Mouse (Mus musculus): ENCODE results near the gene Cnga2.
"Not testable (repeated sequence)": the region's sequence is repeated elsewhere in the genome, so short reads cannot be mapped to it uniquely, and the experiment has no call there.

Gene Cnga2

GRCm38 (mm10) chrX:71991549-71991948, at the start of gene Cnga2:
Gene Cnga2, plus strand, starts transcription at chrX:71991849.
- DNase-seq (ENCODE audit: low spot score in 2 of 2) = no peak

DNA sequence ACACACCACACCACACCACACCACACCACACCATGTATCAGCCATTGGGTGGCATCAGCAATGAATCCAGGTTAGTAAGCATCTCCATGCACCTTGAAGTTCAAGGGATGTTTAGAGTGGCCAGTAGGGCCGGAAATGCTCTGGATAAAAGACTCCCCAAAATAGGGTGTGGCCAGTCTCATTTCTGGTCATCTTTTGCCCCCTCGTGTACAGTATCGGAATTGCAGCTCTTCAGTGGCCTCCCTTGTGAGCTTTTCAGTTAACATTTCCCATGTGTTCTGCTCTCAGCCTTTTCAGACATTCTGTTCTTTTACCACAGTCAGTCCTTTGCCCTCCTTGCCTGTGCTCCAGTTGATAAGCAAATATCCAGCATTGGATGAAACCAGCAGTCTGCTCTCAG, 45.0 kb upstream of the Cnga2 start:
- DNase-seq (ENCODE audit: low spot score in 2 of 2) = peak in 1 of 2 experiments; percentile 1

DNA sequence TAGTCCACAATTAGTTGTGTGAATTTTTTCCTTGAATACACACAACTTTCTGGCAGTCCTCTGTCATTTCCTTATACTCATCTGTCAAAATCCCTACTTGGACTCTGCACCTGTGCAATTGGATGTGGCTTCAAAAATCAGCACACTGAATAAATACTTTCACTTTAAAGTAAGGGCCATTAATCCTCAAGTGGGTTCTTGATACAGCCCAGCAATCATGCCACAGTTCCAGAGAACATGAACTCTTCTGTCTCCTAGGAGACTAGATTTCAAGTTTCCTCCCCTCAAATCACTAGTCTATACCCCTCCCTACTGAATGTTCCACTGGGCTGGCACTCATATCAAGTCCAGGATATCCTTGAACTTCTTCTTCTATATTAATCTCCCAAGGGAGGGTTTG, 33.3 kb upstream of the Cnga2 start:
- DNase-seq (ENCODE audit: low spot score in 2 of 2) = no peak

- no peak for DNase-seq (ENCODE audit: low spot score in 2 of 2)
Observed at GRCm38 (mm10) chrX:71962073-71963051, 29.3 kb upstream of the Cnga2 start, which contains the start of gene Prrg3. Gene Prrg3, plus strand, starts transcription at chrX:71962624.

DNA sequence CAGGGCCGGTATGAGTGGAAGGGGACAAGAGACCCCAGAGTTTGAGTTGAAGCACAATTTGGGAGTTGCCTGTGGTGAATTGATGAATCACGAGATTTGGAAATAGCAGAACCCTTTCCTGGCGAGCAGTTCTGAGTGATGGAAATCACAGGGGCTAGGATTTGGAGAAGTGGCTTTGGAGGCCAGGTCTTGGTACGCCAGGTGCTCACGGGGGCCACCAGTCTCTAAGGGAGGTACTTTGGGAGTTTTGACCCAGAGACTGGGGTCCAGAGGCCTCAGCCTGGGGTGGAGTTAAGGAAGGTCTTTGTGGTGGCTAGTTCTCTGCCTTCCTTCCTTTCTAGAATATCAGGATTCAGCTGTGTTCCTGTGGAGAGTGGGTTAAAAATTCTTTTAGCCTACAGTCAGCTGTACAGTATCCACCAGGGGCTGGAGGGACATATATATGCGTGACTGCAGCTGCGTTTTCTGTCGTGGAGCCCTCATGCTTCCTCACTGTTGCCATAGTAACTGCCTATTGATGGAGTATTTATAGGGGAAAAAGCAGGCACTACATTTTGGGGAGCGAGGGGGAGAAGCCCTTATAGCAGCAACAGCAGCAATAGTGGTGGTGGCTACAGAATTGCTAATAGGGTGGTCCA, 28.3 kb upstream of the Cnga2 start:
- DNase-seq (ENCODE audit: low spot score in 2 of 2) = no peak

GRCm38 (mm10) chrX:71968216-71968615, 23.4 kb upstream of the Cnga2 start:
- no peak for DNase-seq (ENCODE audit: low spot score in 2 of 2)

GRCm38 (mm10) chrX:71968816-71969215, 22.8 kb upstream of the Cnga2 start:
- no peak for DNase-seq (ENCODE audit: low spot score in 2 of 2)

DNA sequence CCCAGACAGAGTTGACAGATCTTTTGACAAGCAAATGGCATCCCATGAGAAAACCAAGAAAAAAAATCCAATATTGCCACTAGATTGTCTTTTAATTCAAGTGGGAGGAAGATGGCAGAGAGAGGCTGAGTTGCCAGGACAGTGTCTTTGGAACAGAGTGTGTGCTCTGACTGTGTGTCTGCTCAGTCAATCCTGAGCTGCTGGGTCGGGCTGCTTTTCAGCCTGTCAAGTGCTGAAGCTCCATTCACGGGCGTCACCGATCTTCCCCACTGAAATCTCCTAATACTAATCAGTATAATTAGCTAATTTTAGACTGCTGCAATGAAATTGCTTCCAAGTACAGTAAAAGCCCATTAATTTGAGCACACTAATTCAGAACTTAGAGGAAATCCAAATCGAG, 20.3 kb upstream of the Cnga2 start:
- no peak for DNase-seq (ENCODE audit: low spot score in 2 of 2)

GRCm38 (mm10) chrX:71972686-71973085, 19.0 kb upstream of the Cnga2 start, which contains the start of gene Fate1:
Gene Fate1, plus strand, starts transcription at chrX:71972986.
- DNase-seq (ENCODE audit: low spot score in 2 of 2) = no peak

GRCm38 (mm10) chrX:71977681-71978080, 14.0 kb upstream of the Cnga2 start:
- not testable (repeated sequence) for DNase-seq (ENCODE audit: low spot score in 2 of 2)

DNA sequence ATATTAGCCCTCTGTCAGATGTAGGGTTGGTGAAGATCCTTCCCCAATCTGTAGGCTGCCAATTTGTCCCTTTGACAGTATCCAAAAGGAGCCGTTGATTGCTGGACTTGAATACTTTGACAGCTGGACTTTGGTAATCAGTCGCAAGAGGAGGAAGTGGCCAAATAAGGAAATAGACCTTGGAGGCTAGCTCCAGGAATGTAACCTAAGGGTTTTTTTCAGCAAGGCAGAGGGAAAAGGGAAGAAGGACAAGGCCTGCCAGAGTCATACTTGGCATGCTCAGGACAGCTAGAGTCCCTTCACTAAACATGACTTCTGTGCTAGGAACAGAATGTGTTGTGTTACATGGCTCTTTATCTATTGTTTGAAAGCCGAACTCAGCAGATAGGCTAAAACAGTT, 11.2 kb upstream of the Cnga2 start:
- DNase-seq (ENCODE audit: low spot score in 2 of 2) = no peak

DNA sequence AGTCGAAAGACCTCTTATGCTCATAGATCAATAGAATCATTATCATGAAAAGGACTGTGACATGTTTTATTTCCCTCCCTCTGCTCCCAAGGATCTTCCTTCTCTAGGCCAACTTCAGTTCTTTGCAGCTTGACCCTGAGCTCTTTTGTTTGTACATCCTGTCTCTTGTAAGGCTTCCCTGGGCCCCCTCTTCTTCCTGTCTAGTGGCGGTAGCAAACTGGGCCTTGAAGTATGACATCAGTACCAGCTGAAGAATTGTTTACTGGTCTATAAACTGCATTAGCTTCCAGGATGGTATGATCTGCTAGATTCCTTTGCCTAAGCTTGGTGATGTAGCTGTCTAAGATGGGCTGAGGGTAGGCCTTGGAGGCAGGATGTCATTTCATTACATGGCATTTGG, 10.3 kb upstream of the Cnga2 start:
- DNase-seq (ENCODE audit: low spot score in 2 of 2) = no peak

DNA sequence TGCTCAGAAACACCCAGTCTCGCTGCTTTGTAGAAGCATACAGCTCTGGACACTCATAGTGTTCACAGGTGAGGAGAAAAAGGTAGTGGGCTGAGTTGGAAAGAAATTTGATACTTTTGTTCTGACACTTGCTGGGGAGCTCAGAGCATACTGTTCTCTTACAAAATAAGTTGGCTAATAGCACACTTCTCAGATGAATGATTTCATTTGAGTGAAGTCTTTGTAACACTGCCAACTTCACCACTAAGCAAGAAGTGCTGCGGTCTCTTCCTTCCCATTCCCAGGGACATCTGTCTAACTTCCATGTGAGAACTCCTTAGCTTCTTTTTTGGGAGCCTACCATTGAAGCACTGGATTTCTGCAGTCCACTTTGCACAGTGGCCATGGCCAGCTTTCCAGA, 8.4 kb upstream of the Cnga2 start:
- DNase-seq (ENCODE audit: low spot score in 2 of 2) = no peak

DNA sequence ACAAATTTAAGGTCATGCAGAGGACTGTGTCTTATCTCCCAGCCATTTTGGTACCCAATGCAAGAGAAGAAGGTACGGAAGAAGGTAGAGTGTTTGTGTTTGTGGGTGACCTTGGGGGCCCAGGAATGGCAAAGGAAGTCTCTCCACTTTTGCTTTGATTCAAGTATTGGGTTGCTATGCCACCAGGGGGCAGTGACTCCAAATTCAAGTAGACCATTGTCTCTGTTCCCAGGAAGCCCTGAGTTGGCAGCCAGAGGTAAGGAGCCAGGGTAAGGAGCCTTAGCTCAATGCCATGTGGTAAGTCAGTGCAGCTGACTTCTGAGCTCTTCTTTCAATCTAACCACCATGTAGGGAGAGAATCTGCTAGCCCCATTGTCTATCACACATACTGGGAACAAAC, 7.9 kb upstream of the Cnga2 start:
- no peak for DNase-seq (ENCODE audit: low spot score in 2 of 2)

DNA sequence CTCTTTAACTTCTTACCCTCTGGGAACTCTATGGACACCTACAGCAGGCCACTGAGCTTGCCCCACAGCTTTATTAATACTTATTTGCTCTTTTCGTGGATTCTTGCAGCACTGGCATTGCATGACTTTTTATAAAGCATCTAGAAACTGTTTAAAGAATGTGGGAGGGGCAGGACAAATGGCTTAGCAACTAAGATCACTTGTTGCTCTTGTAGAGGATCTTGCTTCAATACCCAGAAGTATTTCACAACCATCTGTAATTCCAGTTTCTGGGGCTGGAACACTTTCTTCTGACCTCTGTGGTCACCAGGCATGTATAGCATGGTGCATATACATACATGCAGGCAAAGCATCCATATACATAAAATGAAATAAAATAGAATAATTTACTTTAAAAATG, 4.3 kb downstream of the Cnga2 start:
- no peak for DNase-seq (ENCODE audit: low spot score in 2 of 2)

- DNase-seq (ENCODE audit: low spot score in 2 of 2) = no peak
Observed at GRCm38 (mm10) chrX:72009930-72010329, 18.3 kb downstream of the Cnga2 start.

- DNase-seq (ENCODE audit: low spot score in 2 of 2) = no peak
Observed at GRCm38 (mm10) chrX:72012236-72012635, 20.6 kb downstream of the Cnga2 start.

DNA sequence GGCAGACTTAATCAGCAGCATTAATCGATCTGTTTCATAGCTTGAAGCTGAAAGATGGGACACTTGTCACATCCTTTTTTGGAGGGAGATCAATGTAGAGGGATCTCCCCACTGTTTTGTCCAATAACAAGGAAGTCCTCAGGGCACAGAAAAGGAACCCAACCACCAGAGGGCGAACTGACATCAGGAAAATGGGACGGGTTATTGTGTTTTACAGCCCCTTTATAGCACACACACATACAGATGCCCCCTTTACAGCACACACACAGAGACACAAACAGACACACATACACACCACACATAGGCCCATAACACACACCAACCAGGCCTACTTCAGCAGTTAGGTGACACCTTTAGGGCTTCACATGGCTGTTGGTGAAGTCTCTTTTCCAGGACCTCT, 21.2 kb downstream of the Cnga2 start:
- no peak for DNase-seq (ENCODE audit: low spot score in 2 of 2)

DNA sequence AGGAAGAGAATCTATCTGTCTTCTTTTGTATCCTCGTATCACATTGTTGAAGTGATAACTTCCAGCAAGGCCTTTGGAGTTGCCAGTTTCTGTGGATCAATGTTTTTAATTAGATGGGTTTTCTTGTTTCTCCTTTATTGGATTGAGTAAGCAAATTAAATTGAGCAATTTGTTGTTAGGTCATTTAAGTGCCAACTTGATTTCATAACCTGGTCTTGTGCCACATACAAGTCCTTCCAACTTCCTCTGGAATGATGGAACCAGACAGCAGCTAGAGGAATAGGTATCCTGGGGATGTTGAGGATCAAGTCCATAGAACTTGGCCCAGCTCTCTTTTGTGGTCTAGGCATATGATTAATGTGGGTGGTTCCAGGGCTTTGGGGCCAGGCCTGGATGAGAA, 30.6 kb downstream of the Cnga2 start:
- DNase-seq (ENCODE audit: low spot score in 2 of 2) = no peak

DNA sequence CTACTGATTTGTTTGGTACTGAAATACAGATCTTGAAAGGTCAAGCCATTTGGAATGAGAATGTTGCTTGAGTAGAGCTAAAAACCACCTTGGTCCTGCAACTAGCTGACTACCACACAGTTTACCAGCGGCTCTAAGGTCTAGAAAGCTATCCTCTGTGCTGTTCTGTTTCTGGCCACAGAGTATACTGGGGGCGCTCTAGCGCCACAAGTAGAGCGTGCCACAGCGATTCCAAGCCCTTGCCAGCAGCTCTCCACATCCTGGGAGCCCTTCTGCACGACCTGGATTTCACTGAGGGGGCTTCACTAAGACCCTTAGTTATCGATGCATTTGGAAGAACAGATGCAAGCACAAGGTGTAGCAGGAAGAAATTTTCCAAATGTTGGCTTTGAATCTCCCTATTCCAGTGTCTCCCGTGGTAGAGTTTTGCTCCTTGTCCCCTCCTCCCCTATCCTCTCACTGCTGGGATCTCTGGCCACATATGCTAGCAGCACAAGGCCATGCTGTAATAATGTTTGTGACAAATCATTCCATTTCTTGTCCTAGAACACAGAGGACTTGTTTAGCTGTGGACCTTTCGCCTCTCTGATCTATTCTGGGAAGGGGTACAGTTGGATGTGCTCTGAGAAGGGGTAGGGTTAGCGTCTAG, 31.2 kb downstream of the Cnga2 start:
- DNase-seq (ENCODE audit: low spot score in 2 of 2) = no peak

- no peak for DNase-seq (ENCODE audit: low spot score in 2 of 2)
Observed at GRCm38 (mm10) chrX:72023542-72023941, 31.9 kb downstream of the Cnga2 start.

DNA sequence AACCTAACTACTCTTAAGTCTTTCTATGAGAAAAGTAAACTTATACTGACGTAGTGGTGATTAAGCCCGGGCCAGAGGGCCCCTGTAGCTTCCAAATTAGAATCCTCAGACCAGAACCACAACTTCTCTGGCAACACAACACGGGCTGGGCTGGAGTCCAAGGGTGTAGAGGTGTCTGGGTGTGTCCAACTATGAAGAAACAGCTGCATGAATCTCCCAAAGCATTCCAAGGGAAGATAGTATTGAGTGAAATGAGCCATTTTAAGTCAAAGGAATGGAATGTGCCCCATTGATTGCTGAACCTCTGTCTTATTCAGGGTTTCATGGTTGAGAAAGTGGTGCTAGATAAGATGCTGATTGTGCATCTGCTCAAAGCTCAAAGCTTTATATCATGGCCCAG, 52.4 kb downstream of the Cnga2 start:
- DNase-seq (ENCODE audit: low spot score in 2 of 2) = no peak
